Mouse (Mus musculus) CD4-positive, CD25-positive, alpha-beta regulatory T cell, adult 9 weeks (primary cell): ENCODE data around the gene Metrnl. TPM values are rescaled to one million over a fixed set of nuclear protein-coding genes. Genes with fewer than 3 reads are reported as not detected.

Source experiments
- polyA plus RNA-seq: library from polyadenylated mRNA; unstranded; fragments of 100-300 nt; shearing (Covaris generic); gene quantifications from one replicate; pipeline ENCODE4 v1.2.1, GENCODE M21; 2017

Metrnl gene
- polyA plus RNA-seq, result 0.42 TPM

GRCm38 (mm10) chr11:121701244-121701643, at the start of gene Metrnl:
Gene Metrnl (plus strand): TSS chr11:121701544.

DNA sequence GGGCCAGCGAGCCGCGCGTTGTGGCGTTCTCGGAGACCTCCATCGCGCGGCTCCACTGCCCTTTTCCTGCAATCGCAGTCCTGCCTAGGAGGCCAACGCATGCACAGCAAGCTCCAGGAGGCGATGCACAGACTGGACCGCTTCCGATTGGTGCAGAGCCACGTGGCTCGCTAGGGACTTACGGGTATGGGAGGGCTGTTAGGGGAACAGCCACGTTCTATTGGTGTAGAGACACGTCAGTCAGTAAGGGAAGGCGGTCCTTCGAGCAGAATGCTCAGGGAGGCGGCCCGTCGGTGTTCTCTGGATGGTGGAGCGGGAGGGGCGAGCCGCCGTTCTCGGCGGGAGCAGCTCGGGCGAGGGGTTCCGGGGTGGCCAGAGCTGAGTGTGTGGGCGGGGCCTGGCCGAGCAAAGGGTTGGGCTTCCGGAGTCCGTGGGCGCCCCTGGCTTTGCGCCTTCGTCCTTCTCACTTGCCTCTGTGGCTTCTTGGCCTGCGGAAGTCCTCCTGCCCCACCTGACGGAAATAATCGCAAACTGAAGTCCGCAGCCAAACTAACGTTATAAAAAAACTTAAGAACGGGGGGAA, 28.3 kb upstream of the Metrnl start, which contains the start of gene B3gntl1:
B3gntl1 (minus strand) TSS at position 164 of the 583 bp plus-strand sequence.

Other genes with a start within 250 kb of the Metrnl start
- 42.5 TPM for gene Tbcd, start 249.6 kb upstream of the Metrnl start, polyA plus RNA-seq
- 0.56 TPM for gene Zfp750, start 182.2 kb upstream of the Metrnl start, polyA plus RNA-seq
- gene B3gntl1, start 28.4 kb upstream of the Metrnl start, polyA plus RNA-seq, result 17.2 TPM
- gene Ptchd3, start 128.7 kb downstream of the Metrnl start, polyA plus RNA-seq, result not detected